Mouse (Mus musculus): ENCODE measurements around the gene Scube3. TPM values are rescaled to one million over a fixed set of nuclear protein-coding genes. Genes with fewer than 3 reads are reported as not detected.
A peak's percentile ranks its signal among the peaks of the same experiment; 100 is the strongest.
"Not testable (repeated sequence)": the region's sequence is repeated elsewhere in the genome, so short reads cannot be mapped to it uniquely, and the experiment has no call there.

Scube3 gene
- polyA plus RNA-seq, 1 experiment: not detected

DNA sequence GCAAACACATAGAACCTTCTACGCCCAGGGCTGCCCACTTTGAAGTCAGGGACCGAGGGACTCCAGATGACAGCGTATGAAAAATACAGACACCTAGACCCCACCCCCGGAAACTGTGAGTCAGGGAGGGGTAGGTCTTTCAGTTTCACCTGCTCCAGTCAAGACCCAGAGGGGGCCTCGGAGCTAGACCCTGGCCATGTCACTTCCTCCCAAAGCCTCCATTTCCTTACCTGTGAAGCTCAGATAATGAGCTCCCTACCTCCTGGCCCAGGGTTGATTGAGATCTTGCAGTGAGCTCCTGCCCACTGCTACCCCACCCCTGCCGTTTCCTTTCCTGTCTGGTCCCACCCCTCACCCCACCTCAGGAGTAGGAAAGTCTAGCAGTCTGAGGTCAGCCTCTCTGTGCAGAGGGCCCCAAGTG lies 70.0 kb downstream of the Scube3 start:
- Histone ChIP-seq H3K4me1 (ENCODE audit: control insufficient read depth, insufficient read depth, insufficient read length, low read length) (no peaks in the 10 kb centered on the region), H3K4me3 (ENCODE audit: insufficient read depth, low read depth, low read length) (no peak overlapping the region)

DNA sequence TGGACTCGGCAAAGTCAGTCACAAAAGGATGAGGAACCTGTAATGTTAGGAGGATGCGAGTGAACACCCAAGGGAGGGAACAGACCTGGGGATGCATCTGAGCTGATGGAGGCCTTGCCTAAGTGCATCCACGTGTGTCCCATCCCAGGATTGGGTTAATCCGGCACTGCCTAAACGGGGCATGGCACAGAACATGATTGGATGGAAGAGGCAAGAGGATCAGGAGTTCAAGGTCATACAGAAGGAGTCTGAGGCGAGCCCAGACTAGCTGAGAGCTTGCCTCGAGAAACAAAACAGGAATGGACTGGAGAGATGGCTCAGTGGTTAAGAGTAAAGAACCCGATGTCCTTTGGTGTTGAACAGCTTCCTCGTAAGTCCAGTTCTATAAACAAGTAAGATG lies 70.5 kb downstream of the Scube3 start:
- no peak overlapping the region for H3K4me3 ChIP-seq (ENCODE audit: insufficient read depth, low read depth, low read length)
- no peaks in the 10 kb centered on the region for H3K4me1 ChIP-seq (ENCODE audit: control insufficient read depth, insufficient read depth, insufficient read length, low read length)
- H3K27ac ChIP-seq (replicated peaks; ENCODE audit: low read depth, low read length): no peak overlapping the region

More for the DNA sequence above, 70.0 kb downstream of the Scube3 start:
- H3K27ac ChIP-seq (replicated peaks; ENCODE audit: low read depth, low read length): no peak overlapping the region

DNA sequence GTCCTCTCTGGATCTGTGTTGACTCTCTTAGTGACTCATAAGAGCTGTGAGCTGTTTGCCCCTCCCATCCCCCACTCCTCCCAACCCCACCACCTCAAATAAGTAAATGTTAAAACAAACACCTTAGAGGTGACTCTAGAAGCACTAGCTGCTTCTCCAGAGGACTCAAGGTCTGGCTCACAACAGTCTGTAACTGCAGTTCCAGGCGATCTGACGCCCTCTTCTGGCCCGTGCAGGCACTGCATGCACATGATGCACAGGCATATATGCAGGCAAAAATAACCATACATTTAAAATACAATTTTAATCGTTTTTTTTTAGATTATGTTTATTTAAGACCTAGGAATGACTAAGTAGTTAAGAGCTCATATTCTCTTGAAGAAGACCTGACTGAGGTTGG lies 71.3 kb downstream of the Scube3 start:
- H3K4me1 ChIP-seq (ENCODE audit: control insufficient read depth, insufficient read depth, insufficient read length, low read length): peaks cover 1% of the 10 kb centered on the region; the same call in 1 of the 2 replicates
- H3K27ac ChIP-seq (replicated peaks; ENCODE audit: low read depth, low read length): no peak overlapping the region
- H3K4me3 ChIP-seq (ENCODE audit: insufficient read depth, low read depth, low read length): no peak overlapping the region

DNA sequence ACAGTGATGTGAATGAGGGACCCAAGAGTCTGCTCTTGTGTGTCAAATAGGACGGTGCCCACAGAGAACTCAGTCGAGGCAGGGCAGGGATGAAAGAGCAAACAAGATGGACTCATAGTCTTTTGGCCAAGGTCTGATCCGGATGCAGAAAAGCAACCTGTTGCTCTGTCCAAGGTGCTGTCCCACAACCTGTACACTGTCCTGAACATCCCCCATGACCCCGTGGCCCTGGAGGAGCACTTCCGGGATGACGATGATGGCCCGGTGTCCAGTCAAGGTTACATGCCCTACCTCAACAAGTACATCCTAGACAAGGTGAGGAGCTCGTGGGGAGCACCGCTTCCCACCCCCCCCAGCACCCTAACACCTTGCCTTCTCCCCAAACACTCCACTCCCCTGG lies 74.8 kb downstream of the Scube3 start:
- Histone ChIP-seq H3K4me3 (ENCODE audit: insufficient read depth, low read depth, low read length) (no peak overlapping the region), H3K4me1 (ENCODE audit: control insufficient read depth, insufficient read depth, insufficient read length, low read length) (peaks cover 4% of the 10 kb centered on the region; the same call in 1 of the 2 replicates), H3K27ac (replicated peaks; ENCODE audit: low read depth, low read length) (no peak overlapping the region)

DNA sequence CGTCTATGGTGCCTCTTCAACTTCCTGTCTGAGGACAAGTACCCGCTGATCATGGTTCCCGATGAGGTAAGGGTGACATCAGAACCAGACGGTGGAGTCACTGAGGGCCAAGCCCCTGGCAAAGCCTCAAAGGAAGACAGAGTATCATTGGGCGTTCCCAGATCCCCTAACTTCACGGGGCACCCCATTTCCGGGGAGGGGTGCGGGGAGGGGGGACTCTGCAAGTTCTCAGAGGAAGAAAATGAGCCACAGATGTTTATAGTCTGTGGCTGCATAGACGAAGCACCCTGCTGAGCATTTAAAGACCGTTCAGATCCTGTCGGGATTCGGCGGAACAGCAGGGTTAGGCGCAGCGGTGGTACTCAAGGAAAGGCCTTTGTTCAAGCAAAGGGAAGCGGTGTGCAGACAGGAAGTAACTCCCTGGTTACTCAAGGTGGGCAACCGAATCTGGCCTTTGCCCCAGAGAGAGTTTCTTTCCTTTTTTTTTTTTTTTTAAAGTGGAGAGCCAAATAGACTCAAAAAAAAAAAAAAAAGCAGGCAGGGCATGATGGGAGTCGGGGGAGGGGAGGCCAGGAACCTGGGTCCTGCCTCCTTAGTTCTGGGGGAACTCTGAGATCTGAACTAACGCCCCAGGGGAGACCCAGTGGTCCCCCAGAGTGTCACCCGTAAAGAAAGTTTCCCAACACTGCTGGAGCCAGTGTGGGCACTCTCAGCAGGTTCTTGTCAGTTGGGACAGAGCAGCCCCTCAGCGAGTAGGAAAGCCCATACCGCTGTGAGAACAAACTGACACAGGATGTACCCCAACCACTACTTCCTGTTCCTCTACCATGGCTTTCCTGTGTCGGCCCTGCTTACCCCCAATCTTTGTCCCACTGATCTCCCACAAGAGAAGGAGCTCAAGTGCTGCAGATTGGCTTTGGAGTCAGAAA lies 76.0 kb downstream of the Scube3 start:
- Histone ChIP-seq H3K4me3 (ENCODE audit: insufficient read depth, low read depth, low read length) (0 out of 2 replicates have a peak overlapping the region, but pooled peaks have one; percentile 6), H3K27ac (replicated peaks; ENCODE audit: low read depth, low read length) (peak overlapping the region; percentile 61), H3K4me1 (ENCODE audit: control insufficient read depth, insufficient read depth, insufficient read length, low read length) (peaks cover 4% of the 10 kb centered on the region; the same call in 1 of the 2 replicates)

DNA sequence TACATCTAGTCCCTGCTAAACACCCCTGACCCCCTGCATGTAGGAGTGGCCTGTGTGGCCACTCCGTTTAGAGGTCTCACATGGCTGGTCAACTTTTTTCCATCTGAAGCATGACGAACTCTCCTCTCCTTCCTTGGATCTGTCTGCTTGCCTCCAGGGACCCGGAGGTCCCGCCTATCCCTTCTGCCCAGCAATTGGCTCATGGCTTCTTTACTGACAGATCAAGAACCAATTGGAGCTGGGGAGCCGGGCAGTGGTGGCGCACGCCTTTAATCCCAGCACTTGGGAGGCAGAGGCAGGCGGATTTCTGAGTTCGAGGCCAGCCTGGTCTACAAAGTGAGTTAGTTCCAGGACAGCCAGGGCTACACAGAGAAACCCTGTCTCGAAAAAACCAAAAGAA lies 80.5 kb downstream of the Scube3 start:
- not testable (repeated sequence) for H3K4me3 ChIP-seq (ENCODE audit: insufficient read depth, low read depth, low read length); H3K4me1 ChIP-seq (ENCODE audit: control insufficient read depth, insufficient read depth, insufficient read length, low read length); H3K27ac ChIP-seq (replicated peaks; ENCODE audit: low read depth, low read length)

DNA sequence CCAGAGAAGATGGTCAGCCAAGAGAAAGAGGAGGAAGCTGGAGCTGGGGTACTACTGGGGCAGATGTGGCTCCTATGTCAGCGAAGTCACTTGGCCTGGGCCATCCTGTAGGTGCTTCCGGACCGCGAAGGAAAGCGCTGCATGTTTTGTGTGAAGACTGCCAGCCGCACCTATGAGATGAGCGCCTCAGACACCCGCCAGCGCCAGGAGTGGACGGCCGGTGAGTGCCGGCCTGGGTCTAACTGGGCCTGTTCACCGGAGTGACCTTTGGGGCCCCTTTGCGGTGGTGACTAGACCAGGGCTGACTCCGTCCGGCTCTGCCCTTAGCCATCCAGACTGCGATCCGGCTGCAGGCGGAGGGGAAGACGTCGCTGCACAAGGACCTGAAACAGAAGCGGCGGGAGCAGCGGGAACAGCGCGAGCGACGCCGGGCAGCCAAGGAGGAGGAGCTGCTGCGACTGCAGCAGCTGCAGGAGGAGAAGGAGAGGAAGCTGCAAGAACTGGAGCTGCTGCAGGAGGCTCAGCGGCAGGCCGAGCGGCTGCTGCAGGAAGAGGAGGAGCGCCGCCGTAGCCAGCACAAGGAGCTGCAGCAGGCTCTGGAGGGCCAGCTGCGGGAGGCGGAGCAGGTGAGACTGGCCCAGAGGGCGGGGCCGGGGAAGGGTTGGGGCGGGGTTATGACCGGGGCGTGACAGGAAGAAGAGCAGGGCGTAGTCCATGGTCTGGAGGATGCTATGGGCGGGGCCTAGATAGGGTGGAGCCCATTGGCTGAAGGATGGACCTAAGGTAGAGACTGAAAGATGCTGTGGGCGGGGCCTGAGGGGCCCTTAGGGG lies 81.8 kb downstream of the Scube3 start:
- H3K27ac ChIP-seq (replicated peaks; ENCODE audit: low read depth, low read length): no peak overlapping the region
- H3K4me1 ChIP-seq (ENCODE audit: control insufficient read depth, insufficient read depth, insufficient read length, low read length): 0 out of 2 replicates have a peak, but pooled peaks cover 2% of the 10 kb centered on the region
- H3K4me3 ChIP-seq (ENCODE audit: insufficient read depth, low read depth, low read length): peak overlapping the region; percentile 59

Other genes starting within 250 kb of the Scube3 start
- gene Anks1, start 232.8 kb upstream of the Scube3 start, polyA plus RNA-seq (2012; ENCODE audit: insufficient read depth, insufficient read length, missing spikeins): 14.0 and 18.0 TPM in 2 replicates
- 22.7 and 28.8 TPM in 2 replicates for gene Taf11, start 232.3 kb upstream of the Scube3 start, polyA plus RNA-seq (2012; ENCODE audit: insufficient read depth, insufficient read length, missing spikeins)
- gene Tcp11, start 61.5 kb upstream of the Scube3 start, polyA plus RNA-seq (2012; ENCODE audit: insufficient read depth, insufficient read length, missing spikeins): not detected in 2 replicates
- gene Zfp523, start 35.0 kb downstream of the Scube3 start, polyA plus RNA-seq (2012; ENCODE audit: insufficient read depth, insufficient read length, missing spikeins): 6.1 and 12.0 TPM in 2 replicates
- gene Def6, start 65.6 kb downstream of the Scube3 start, polyA plus RNA-seq (2012; ENCODE audit: insufficient read depth, insufficient read length, missing spikeins): 0.71 and 2.1 TPM in 2 replicates
- 14.2 and 15.2 TPM in 2 replicates for gene Ppard, start 90.6 kb downstream of the Scube3 start, polyA plus RNA-seq (2012; ENCODE audit: insufficient read depth, insufficient read length, missing spikeins)
- 5.0 and 9.9 TPM in 2 replicates for gene Fance, start 171.4 kb downstream of the Scube3 start, polyA plus RNA-seq (2012; ENCODE audit: insufficient read depth, insufficient read length, missing spikeins)
- gene Rpl10a, start 186.3 kb downstream of the Scube3 start, polyA plus RNA-seq (2012; ENCODE audit: insufficient read depth, insufficient read length, missing spikeins): 196 and 332 TPM in 2 replicates
- 3.6 and 4.6 TPM in 2 replicates for gene Tead3, start 208.7 kb downstream of the Scube3 start, polyA plus RNA-seq (2012; ENCODE audit: insufficient read depth, insufficient read length, missing spikeins)
- gene Tulp1, start 223.1 kb downstream of the Scube3 start, polyA plus RNA-seq (2012; ENCODE audit: insufficient read depth, insufficient read length, missing spikeins): not detected in 2 replicates